Comparison of ENCODE assay signal across 19 mouse cellular contexts in genomic region chr2:168591076-168591475, GRCm38 (mm10). TPM values are rescaled to one million over a fixed set of nuclear protein-coding genes. Genes with fewer than 3 reads are reported as not detected.
DNase-seq lines count a peak whose midpoint lies in the region; ATAC-seq and TF ChIP-seq lines count a peak whose summit lies in the region.
"Had no signal": no experiment of that assay in that cellular context is flagged by ENCODE, and none has a peak within 500 bp of the region (broad histone marks: within the 10 kb centered on the region; RNA-seq: fewer than 3 reads in every experiment).

No protein-coding gene starts in this region.

- H3K27me3 ChIP-seq in thymus, adult 2 months (ENCODE audit: control insufficient read depth, insufficient read depth, low read length) = no peaks in the 10 kb centered on the region

- H3K4me1 ChIP-seq in thymus, adult 2 months (replicated peaks; ENCODE audit: control insufficient read depth, insufficient read depth, low read length) = peaks cover 44% of the 10 kb centered on the region

- H3K4me3 ChIP-seq in thymus, adult 2 months (ENCODE audit: control insufficient read depth, insufficient read depth, low read length) = no peak overlapping the region

- peak; percentile 12 for ATAC-seq in common myeloid progenitor, adult 5-6 weeks (replicated peaks; ENCODE audit: low read depth, poor library complexity, severe bottlenecking)
- peak; percentile 12; the same call in 1 of the 2 replicates for ATAC-seq in megakaryocyte, adult 5-6 weeks (ENCODE audit: poor library complexity, severe bottlenecking)

- no peak for TF ChIP-seq POLR2A in thymus, adult 2 months (IDR thresholded peaks at IDR 0.05; ENCODE audit: control insufficient read depth, extremely low read depth, insufficient read depth, low read length, poor library complexity)

- peak overlapping the region; percentile 44; the same call in 1 of the 2 replicates for H3K27ac ChIP-seq in thymus, adult 2 months (ENCODE audit: control insufficient read depth, insufficient read depth, low read length)
- H3K27ac ChIP-seq: embryonic facial prominence, embryonic 15.5 days; hindbrain, embryonic 15.5 days; neural tube, embryonic 13.5 days had no signal

- no peaks in the 10 kb centered on the region for H3K36me3 ChIP-seq in thymus, adult 2 months (ENCODE audit: control insufficient read depth, insufficient read depth, low read length)
- H3K36me3 ChIP-seq: embryonic facial prominence, embryonic 15.5 days; forebrain, embryonic 10.5 days; hindbrain, embryonic 15.5 days; neural tube, embryonic 13.5 days had no signal

- no peak for DNase-seq in thymus, adult 2 months
- DNase-seq in thymus, postnatal 0 days (ENCODE audit: low spot score) = no peak
- DNase-seq in kidney, postnatal 10 days = no peak
- no peak for DNase-seq in right cerebral cortex, postnatal 25 days
- DNase-seq in cerebellum, postnatal 4 days (ENCODE audit: low spot score in 2 of 2) = no peak
- DNase-seq: adrenal gland, postnatal 36 days; cerebellum, adult 9-10 months; embryo, embryonic 11 days; gastrocnemius, postnatal 10 days; heart, adult 2 months; kidney, adult 2 months; kidney, postnatal 4 days; right cerebral cortex, postnatal 14 days had no signal

- WGBS in thymus, adult 2 months = 43% methylated on average over 2 of the region's 2 CpGs

- no peak for TF ChIP-seq CTCF in thymus, adult 2 months (IDR thresholded peaks at IDR 0.05; ENCODE audit: borderline replicate concordance, control insufficient read depth, extremely low read depth, insufficient read depth, low read length, poor library complexity)

RNA-seq across cellular contexts. Expression of gene Nfatc2, which starts 10.4 kb away (rescaled TPM):
- 13.3 and 17.4 TPM in 2 replicates for polyA plus RNA-seq in thymus, adult 2 months (2012; rRNA removed)
- polyA plus RNA-seq in thymus, postnatal 0 days (2015; fragmentation: Nextera tagmentation; extraction: Ambion mirVana) = 3.1 and 4.0 TPM in 2 replicates
- total RNA-seq in common myeloid progenitor, adult 5-6 weeks (2017) = 1.3 TPM in 2 replicates
- total RNA-seq in megakaryocyte, adult 5-6 weeks (2015) = 12.9 and 14.1 TPM in 2 replicates
- 3.2 and 6.4 TPM in 2 replicates for total RNA-seq in megakaryocyte, adult 5-6 weeks (2017)
